Mouse (Mus musculus) T-cell, adult 2 months (primary cell): ENCODE measurements around the gene Max.

Experiments
- DNase-seq: peaks from one replicate; pipeline ENCODE4 v3.0.0; 2022; ENCODE audit warnings: low spot score

The Max gene

DNA sequence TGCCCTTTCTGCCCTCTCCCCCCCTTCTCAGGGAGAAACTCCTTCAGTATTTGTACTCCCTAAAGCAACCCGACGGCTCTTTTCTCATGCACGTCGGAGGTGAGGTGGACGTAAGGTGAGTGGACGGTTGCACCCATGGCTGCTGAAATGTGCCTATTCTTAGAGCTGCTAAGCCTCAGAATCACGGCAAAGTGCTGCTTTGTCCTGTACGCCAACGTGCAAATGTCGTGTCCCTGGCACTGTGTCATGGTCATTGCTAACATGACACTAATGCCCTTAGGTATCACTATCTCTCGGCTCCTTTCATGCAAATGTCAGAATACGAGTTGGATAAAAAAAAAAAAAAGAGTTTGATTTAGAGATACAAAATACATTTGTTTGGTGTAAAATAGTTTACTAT, 74.1 kb downstream of the Max start:
- DNase-seq = no peak
